Mouse (Mus musculus) heart, postnatal 0 days (tissue): Measurements from ENCODE around the gene Commd9. TPM values are rescaled to one million over a fixed set of nuclear protein-coding genes. Genes with fewer than 3 reads are reported as not detected.
A peak's percentile ranks its signal among the peaks of the same experiment; 100 is the strongest.

Experiments
- ATAC-seq: fragments of 200-750 bp; cut with Nextera tagmentation; 2 replicates; pipeline ENCODE4 v1.8.0; 2017; ENCODE audit warnings: low read depth, moderate number of reproducible peaks, moderate library complexity; ENCODE audit not compliant: insufficient read depth
- DNase-seq: peaks from one replicate; pipeline ENCODE4 v3.0.0-alpha.2; 2016; ENCODE audit warnings: low spot score
- H3K27ac ChIP-seq: fragments of 300-500 bp; sonication (generic); 2 replicates; pipeline ENCODE4 v1.5.1; 2014; ENCODE audit warnings: low read depth, mild to moderate bottlenecking
- H3K27me3 ChIP-seq: fragments of 300-500 bp; sonication (generic); 2 replicates; pipeline ENCODE4 v1.6.1; 2014; ENCODE audit warnings: low read length, mixed read lengths; ENCODE audit not compliant: control insufficient read depth, insufficient read depth
- H3K36me3 ChIP-seq: fragments of 300-500 bp; sonication (generic); replicated peaks from 2 replicates; pipeline ENCODE4 v1.6.1; 2014; ENCODE audit warnings: low read length, mixed read lengths; ENCODE audit not compliant: control insufficient read depth, insufficient read depth
- H3K4me1 ChIP-seq: fragments of 300-500 bp; sonication (generic); 2 replicates; pipeline ENCODE4 v1.6.1; 2014; ENCODE audit warnings: antibody characterized with exemption; ENCODE audit not compliant: control insufficient read depth, insufficient read depth
- H3K4me2 ChIP-seq: fragments of 300-500 bp; sonication (generic); 2 replicates; pipeline ENCODE4 v1.6.1; 2014; ENCODE audit warnings: low read depth, mild to moderate bottlenecking, low read length, moderate library complexity
- H3K4me3 ChIP-seq: fragments of 300-500 bp; sonication (generic); 2 replicates; pipeline ENCODE4 v1.5.1; 2014; ENCODE audit warnings: low read depth, low read length
- H3K9ac ChIP-seq: fragments of 300-500 bp; sonication (generic); replicated peaks from 2 replicates; pipeline ENCODE4 v1.6.1; 2014; ENCODE audit warnings: low read depth, low read length, mixed read lengths
- H3K9me3 ChIP-seq: fragments of 300-500 bp; sonication (generic); replicated peaks from 2 replicates; pipeline ENCODE4 v1.6.1; 2016; ENCODE audit warnings: low read length; ENCODE audit not compliant: control insufficient read depth
- CTCF ChIP-seq: IDR thresholded peaks from 2 replicates; pipeline ENCODE4 v1.5.1; 2016; ENCODE audit warnings: antibody characterized with exemption, control low read depth, low read depth
- EP300 ChIP-seq: IDR thresholded peaks from 2 replicates; pipeline ENCODE4 v1.6.1; 2016; ENCODE audit warnings: antibody characterized with exemption, low read depth
- WGBS: fragments of 180-500 bp; shearing (Covaris S2); extraction: QIAGEN DNeasy Blood & Tissue Kit; methylation state at CpG from one replicate; pipeline ENCODE4 v1.1.7; 2014; 5-methylcytosine and 5-hydroxymethylcytosine counted together
- polyA plus RNA-seq: library from polyadenylated mRNA; unstranded; fragments of >200 nt; fragmentation: Nextera tagmentation; extraction: Ambion mirVana; gene quantifications from 2 replicates; pipeline ENCODE4 v1.2.1, GENCODE M21; 2015
- total RNA-seq: library from RNA; depleted of rRNA; stranded (reverse); fragments of >200 nt; gene quantifications from 2 replicates; pipeline ENCODE4 v1.2.3, GENCODE M21; 2014; ENCODE audit warnings: low replicate concordance; rRNA removed

Commd9 gene
- total RNA-seq: 29.8 and 44.6 TPM in 2 replicates
- polyA plus RNA-seq: 46.3 and 52.3 TPM in 2 replicates

DNA sequence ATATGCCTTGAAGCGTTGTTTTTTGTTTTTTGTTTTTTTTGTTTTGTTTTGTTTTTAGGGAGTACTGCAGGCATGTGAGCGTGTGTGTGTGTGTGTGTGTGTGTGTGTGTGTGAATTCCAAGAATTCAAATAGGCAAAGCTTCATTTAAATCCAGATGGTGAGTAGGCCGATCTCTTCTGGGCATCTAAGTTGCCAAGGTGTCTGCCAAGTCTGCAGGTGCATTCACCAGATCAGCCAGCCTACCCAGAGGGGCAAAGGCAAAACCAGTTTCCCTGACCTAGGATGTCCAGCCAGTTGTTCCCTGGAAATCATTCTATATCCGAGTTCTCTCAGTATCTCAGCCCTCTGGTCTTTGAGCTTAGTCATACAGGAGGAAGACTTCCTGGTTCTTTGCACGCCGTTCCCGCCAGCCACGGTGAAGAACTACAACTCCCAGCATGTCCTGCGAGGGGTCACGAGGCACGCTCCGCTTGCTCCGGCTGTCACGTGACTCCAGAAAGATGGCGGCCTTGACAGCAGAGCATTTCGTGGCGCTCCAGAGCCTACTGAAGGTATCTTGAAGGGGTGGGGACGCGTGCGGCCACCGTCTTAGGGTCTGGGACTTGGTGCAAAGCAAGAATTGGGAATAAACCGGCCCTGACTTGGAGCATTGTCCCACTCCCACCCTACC is at the start of gene Commd9:
Gene Commd9, plus strand, starts transcription at position 480 of the 671 bp plus-strand sequence.
- DNase-seq: peak; percentile 96
- 12% methylated on average over 22 of the region's 22 CpGs for WGBS

GRCm38 (mm10) chr2:101842756-101843155 is 43.3 kb upstream of the Commd9 start:
- 80% methylated on average over 7 of the region's 7 CpGs for WGBS
- no peaks in the 10 kb centered on the region for H3K27me3 ChIP-seq
- no peak overlapping the region for H3K4me3 ChIP-seq
- H3K36me3 ChIP-seq: no peaks in the 10 kb centered on the region
- no peak for ATAC-seq
- TF ChIP-seq EP300 (no peak), CTCF (no peak)
- no peak overlapping the region for H3K9ac ChIP-seq
- H3K4me2 ChIP-seq: no peak overlapping the region
- no peaks in the 10 kb centered on the region for H3K9me3 ChIP-seq
- no peak overlapping the region for H3K27ac ChIP-seq
- H3K4me1 ChIP-seq: no peaks in the 10 kb centered on the region
- no peak for DNase-seq

More for the DNA sequence above, at the start of gene Commd9:
- H3K9ac ChIP-seq: peak within 1 kb of the TSS; percentile 69
- peak; percentile 98 for ATAC-seq
- TF ChIP-seq EP300 (no peak), CTCF (no peak)
- H3K4me2 ChIP-seq: peak within 1 kb of the TSS; percentile 85
- no peaks in the 10 kb centered on the region for H3K9me3 ChIP-seq
- no peak within 1 kb of the TSS for H3K27ac ChIP-seq
- H3K4me3 ChIP-seq: peak within 1 kb of the TSS; percentile 74
- no peaks in the 10 kb centered on the region for H3K36me3 ChIP-seq
- H3K4me1 ChIP-seq: peaks cover 10% of the 10 kb centered on the region
- no peaks in the 10 kb centered on the region for H3K27me3 ChIP-seq

- no peaks in the 10 kb centered on the region for H3K9me3 ChIP-seq
- H3K27me3 ChIP-seq: no peaks in the 10 kb centered on the region
- no peak overlapping the region for H3K27ac ChIP-seq
- no peaks in the 10 kb centered on the region for H3K36me3 ChIP-seq
- H3K4me1 ChIP-seq: no peaks in the 10 kb centered on the region
- H3K4me2 ChIP-seq: no peak overlapping the region
- WGBS: 65% methylated on average over 7 of the region's 7 CpGs
- TF ChIP-seq CTCF (no peak), EP300 (no peak)
- no peak for ATAC-seq
- no peak overlapping the region for H3K4me3 ChIP-seq
- no peak overlapping the region for H3K9ac ChIP-seq
- no peak for DNase-seq
Measured at GRCm38 (mm10) chr2:101854792-101855191, 31.3 kb upstream of the Commd9 start.

DNA sequence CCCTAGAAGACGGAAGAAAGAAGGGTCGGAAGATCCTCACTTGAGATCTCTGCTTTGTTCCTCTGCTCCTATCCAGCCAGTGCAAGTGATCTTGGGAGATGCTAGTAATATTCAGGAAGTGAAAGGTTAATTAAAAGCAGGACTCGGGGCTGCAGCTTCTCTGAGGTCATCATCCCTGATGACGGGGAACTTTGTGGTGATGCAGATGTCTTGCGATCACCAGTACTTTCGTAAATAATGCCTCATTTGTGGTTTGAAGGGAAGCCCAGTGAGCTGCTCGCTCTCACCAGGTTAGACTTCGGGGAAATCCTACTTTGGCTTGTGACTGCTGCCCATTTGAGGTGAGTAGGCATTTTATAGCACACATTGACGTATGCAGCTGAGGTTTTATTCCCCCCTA is 29.9 kb upstream of the Commd9 start:
- no peak overlapping the region for H3K4me3 ChIP-seq
- ATAC-seq (no peak), DNase-seq (no peak)
- H3K27me3 ChIP-seq: no peaks in the 10 kb centered on the region
- H3K9me3 ChIP-seq: no peaks in the 10 kb centered on the region
- H3K4me2 ChIP-seq: no peak overlapping the region
- no peaks in the 10 kb centered on the region for H3K36me3 ChIP-seq
- no peak overlapping the region for H3K9ac ChIP-seq
- TF ChIP-seq CTCF (no peak), EP300 (no peak)
- 81% methylated on average over 9 of the region's 9 CpGs for WGBS
- no peaks in the 10 kb centered on the region for H3K4me1 ChIP-seq
- H3K27ac ChIP-seq: no peak overlapping the region

DNA sequence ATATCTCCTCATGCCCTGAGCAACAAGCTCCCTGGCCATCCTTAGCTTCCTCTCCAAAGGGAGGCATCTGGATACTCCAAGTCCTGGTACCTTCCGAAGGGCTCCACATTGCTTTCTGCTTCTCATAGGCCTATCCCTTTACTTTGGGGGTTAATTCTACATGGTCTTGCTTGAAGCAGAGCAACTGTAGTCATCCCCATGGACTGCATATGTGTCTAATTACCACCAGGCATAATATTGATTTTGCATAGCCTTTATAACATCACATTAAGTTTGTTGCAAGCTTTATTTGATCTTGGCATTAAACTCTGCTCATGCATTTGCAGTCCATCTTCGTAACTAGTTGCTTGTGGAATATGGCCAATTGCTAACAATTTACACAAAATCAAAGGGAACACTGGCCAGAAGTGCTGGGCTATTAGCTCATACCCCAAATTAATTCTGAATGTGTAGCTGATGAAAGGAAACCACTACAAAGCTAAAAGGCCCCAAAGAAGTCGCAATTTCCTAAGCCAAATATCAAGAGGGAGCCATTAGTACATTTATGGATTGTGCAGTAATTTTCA is 25.0 kb upstream of the Commd9 start:
- 85% methylated on average over 3 of the region's 3 CpGs for WGBS
- no peaks in the 10 kb centered on the region for H3K36me3 ChIP-seq
- H3K9me3 ChIP-seq: no peaks in the 10 kb centered on the region
- ATAC-seq: no peak
- no peaks in the 10 kb centered on the region for H3K27me3 ChIP-seq
- H3K9ac ChIP-seq: no peak overlapping the region
- no peak overlapping the region for H3K4me2 ChIP-seq
- no peak overlapping the region for H3K4me3 ChIP-seq
- no peak for TF ChIP-seq EP300
- H3K4me1 ChIP-seq: no peaks in the 10 kb centered on the region
- no peak for DNase-seq
- H3K27ac ChIP-seq: no peak overlapping the region
